Mouse (Mus musculus): ENCODE measurements at regions not wholly inside any gene's neighbourhood (a gene's known extent, or its start where the extent isn't known, plus 50 kb on each side); places are given as distances from the start of the nearest gene placed in this dataset.

DNA sequence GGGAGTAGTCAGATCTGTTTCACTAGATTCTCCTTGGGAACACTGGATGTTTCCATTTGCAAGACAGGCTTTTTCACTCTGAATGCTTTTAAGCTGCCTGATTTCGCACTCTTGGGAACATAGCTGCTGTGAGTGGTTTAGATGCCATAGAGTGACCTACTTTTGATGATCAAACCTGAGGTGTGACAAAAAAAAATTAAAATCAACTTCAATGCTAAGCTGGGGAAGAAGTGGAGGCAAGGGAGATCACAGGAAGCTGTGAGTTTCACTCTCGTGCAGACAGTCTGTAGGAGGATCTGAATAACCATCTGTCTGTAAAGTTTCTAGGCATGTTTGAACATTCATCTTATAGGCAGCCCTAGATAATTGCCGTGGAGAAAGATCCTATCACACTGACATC, 505.7 kb downstream of the Ptprc start:
- TF ChIP-seq CTCF (conservative IDR thresholded peaks at IDR 0.05 in 1 of 2, IDR thresholded peaks at IDR 0.05 in 1 of 2; ENCODE audit: low read depth in 2 of 2, low read length in 2 of 2) (no peak), NRF1 (IDR thresholded peaks at IDR 0.05; ENCODE audit: low read depth, low read length) (no peak), POLR2AphosphoS2 (IDR thresholded peaks at IDR 0.05; ENCODE audit: low read depth, low read length) (no peak), POLR2A (IDR thresholded peaks at IDR 0.05; ENCODE audit: low read depth, low read length) (no peak)
